Mouse (Mus musculus) right cerebral cortex, postnatal 36 days (tissue): ENCODE data around the gene Atp10a.
A peak's percentile ranks its signal among the peaks of the same experiment; 100 is the strongest.

Experiments
- DNase-seq, 2 experiments: peaks; one replicate each; pipeline ENCODE4 v3.0.0; 2022; ENCODE audit warnings: low spot score in 2 of 2, mixed read lengths in 1 of 2

The Atp10a gene

GRCm38 (mm10) chr7:58736841-58737547 is 81.0 kb downstream of the Atp10a start:
- no peak for DNase-seq

GRCm38 (mm10) chr7:58740196-58740595 is 84.2 kb downstream of the Atp10a start:
- DNase-seq, result no peak

DNA sequence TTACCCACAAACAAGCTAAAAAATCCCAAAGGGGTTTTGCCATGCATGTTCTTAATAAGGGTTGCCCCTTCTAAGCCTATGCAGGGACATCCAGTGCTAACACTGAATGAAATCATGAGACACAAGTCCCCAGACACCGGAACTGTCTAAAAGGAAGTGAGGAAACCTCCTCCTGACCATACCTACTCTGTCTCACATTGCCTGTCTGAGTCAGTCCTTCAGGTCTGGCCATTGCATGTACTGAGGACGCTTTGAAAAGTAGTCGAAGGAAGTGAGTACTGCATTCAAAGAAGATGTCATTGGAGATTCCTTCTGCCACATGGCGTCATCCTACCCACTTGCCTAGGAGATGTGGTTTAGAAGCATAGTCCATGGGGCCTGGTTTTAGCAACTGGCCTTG is 84.9 kb downstream of the Atp10a start:
- DNase-seq, result no peak

DNA sequence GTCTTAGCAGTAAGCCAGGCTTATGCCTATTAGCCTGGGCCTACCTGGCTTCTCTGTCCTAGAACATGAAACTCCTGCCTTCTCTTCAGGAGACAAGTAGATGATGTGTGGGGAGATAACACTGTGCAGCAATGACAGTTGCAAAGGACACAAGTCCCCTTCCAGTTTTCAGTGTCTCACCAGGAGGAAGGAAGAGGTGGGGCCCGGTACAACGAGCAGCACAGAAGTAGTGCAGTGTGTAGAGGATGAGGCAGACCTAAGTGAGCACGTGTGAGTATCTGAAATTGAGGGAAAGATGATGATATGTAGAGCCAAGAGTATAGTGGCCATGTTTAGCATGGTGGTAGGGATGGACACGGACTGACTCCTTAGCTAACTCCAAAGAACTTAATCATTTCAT is 86.0 kb downstream of the Atp10a start:
- no peak for DNase-seq

- DNase-seq, result no peak
Observed at GRCm38 (mm10) chr7:58742648-58743047, 86.7 kb downstream of the Atp10a start.

DNA sequence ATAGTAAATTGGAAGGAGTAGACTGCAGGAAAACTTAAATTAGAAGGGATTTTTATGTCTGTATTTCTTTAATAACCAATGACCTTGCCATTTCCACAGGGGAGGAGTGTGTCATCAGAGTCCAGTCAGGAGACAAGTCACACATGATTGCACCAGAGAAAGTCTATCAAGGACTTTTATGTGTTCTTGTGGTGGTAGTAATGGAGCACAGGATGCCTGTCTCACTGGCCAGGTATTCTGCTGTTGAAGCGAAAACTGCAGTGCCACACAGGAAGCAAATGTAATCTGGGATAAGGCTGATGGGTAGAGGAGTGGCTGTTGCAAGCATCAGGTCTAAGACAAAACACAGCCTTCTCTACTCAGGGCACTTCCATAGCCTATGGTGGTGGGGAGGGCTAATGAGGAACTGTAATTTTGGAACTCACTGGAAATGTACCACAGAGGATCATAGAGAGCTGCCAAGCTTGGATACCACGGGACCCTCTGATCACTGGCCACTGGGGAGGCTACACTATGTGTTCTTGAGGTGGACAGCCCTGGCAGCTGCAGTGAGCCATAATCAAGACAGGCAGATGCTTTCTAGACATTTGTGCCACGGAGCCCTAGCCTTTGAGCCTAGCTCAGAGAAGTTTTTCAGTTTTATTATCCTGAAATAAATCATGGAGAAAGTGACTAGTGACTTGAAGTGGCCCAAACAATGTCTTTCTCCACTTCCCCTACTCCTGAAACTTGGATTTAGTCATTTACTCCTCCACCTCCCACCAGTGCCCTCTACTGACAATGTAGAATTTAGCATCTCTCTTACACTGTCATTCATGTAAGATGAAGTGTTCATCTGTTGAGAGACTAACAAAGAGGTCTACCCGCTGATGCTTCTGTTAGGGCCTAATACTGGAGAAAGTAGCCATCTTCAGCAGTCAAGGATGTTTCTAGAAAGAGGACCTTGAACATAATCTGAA is 87.7 kb downstream of the Atp10a start:
- DNase-seq, result no peak

DNA sequence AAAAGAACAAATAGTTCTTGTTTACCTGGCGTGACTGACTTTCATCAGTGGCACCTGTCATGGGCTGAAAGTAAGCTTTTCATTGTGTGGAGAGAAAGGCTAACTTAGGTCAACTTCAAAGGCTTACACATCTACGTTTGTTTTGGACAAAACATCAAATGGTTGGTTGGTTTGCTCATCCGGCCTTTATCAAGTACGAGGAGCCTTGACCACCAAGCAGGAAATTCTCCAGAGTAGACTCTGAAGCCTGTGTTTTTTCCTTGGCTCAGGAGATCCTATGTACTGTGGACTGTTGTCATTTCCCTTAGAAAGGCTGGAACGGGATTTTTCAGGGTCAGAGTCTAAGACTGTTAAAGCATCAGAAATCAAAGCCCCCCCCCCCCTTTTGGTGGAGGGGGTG is 90.9 kb downstream of the Atp10a start:
- no peak for DNase-seq

DNA sequence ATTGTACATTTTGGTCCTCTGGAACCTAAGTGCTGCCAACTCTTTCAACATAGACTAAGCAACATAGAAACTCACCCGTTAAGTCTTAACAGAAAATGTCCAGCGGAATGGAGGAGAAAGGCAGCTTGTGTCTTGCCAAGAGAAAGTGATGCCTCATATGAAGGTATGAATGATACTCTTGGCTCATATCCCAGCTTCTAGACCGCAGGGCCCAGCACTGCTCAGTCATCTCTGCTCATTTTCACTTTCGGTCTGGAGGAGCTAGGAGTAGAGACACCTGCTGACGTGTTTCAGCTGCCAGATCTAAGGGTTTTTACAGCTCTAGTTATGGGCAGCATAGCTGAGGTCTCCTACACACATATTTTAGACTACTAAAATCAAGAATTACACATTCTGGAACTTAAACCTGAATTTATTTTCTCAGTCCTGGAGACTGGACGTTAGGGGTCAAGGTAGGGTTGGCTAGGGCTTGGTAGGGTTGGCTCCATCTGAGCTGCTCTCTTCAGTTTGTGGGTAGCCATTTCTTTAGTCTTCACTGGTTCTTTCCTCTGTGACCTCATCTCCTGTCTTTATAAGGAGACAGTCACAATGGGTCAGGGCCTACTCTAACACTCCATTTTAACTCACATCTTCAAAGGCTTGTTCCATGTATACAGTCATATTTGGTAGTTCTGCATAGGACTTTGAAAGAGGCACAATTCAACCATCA is 94.1 kb downstream of the Atp10a start:
- DNase-seq, result no peak

GRCm38 (mm10) chr7:58752041-58752440 is 96.1 kb downstream of the Atp10a start:
- no peak for DNase-seq

DNA sequence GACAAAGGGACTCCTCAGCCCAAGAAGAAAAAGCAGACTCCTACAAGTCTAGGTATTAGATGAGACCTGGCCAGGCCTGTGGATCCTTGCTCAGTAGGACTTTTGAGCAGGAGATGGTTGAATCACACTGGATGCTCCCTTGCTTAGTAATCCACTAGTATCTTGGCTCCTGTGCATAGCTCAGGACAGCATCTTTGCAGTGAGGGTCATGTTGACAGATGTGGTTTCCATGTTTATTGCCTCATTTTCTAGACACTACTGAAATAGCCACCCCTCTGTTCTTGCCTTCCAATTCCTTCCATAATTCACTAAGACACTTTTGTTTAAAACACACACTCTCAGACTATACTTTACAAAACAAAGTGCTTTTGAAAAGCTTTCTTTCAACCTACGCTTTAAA is 98.1 kb downstream of the Atp10a start:
- no peak for DNase-seq

DNA sequence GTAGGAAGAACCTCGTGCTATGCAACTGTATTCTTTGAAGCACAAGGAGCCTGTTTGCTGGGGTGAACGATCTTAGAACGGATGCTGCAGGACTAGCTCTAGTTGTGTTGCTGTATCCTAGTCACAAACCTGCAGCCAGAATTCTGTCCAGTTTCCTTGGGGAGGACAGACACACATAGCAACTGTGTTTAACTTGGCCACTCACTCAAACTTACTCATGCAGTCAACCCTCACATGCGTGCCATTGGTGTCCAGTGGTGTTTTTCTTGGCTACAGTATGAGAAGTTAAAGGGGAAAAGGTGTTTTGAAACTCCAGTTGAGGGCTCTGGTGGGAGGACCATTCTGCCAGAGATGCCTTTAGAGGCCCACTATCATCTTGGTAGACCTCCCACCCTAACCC is 98.6 kb downstream of the Atp10a start:
- DNase-seq, result no peak

GRCm38 (mm10) chr7:58755083-58755482 is 99.1 kb downstream of the Atp10a start:
- DNase-seq, result no peak

DNA sequence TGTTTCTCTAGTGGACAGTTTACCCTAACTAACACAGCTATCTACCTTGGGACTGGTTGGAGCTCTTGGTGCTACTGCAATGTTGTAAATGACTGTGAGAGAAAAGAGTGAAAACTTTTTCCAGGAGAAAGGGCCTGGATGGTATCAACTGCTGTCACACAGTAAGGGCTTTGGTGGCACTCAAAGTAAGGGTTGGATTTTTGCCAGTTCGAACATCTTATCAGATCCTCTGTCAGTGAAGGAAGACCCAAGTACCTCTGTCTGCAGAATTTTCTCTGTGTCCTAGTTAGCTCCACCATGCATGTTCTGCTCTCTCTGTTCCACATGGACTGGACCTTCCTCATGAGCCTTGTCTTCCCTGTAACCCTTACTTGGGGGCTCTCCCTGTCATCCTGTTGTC is 99.9 kb downstream of the Atp10a start:
- no peak for DNase-seq

GRCm38 (mm10) chr7:58757331-58757730 is 101.4 kb downstream of the Atp10a start:
- DNase-seq, result no peak

- no peak for DNase-seq
Observed at GRCm38 (mm10) chr7:58758396-58758795, 102.4 kb downstream of the Atp10a start.

- DNase-seq, result no peak
Observed at GRCm38 (mm10) chr7:58759265-58759664, 103.3 kb downstream of the Atp10a start.

GRCm38 (mm10) chr7:58767257-58767656 is 111.3 kb downstream of the Atp10a start:
- DNase-seq, result peak; percentile 22 to 23

DNA sequence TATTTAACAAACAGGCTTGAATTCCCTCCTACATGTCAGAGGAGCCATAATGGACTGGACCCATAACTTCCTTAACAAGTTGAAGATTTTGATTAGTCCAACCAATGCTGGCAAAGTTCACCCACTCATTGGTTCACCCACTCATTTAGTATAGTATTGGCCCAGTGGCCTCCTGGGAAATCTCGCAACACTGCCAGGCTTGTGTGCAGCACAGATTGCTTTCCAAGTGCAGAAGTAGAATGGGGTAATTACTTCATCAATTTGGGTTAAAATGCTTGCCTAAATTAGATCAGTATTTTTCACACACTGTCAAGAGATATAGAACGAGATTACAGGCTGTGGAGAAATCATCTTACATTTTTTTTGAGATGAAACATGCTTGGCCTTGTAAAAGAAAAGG is 112.3 kb downstream of the Atp10a start:
- no peak for DNase-seq

DNA sequence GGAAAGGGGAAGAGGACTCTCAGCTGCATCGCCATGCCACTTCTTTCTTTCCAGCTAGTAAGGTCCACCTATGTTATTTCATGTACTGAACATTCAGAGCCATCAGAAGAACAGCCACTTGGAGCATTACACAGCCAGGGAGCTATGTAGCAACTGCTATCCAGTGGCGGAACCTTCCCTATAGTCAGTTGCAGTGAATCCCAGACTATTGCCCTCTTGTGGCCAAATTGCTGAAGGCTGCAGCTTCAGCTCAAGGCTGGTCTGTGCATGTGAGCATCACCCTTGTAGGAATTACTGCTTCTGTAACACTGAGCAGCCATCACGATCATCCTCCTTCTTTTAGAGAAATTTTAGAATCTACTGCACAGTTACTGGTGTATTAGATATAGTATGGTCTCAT is 114.3 kb downstream of the Atp10a start:
- no peak for DNase-seq

DNA sequence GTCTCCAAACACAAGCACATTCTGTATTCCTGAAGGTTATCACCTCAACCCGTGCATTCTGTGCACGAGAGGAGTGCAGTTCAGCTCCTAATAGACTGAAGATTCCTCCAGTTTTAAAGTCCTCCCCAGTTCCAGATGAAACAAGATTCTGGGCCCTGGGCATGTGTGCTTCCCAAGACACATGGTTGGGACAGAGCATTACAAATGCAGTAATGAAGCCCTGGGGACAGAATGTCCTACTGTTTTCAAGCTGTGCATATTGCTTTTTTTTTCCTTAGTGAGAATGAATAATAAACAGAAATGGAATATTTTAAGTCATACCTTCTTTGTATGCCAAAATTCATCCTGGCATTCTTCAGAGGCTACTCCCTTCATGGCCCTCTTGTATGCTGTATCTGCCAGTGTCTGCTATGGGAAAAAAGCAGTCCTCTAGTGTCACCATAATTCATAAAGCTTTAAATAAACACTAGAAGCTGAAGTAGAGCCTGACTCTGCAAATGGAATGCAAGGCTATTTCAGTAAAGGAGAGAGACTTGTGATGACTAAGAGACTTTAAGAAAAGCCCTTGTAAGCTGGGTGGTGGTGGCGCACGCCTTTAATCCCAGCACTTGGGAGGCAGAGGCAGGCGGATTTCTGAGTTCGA is 116.2 kb downstream of the Atp10a start:
- DNase-seq, result no peak

- no peak for DNase-seq
Observed at GRCm38 (mm10) chr7:58779146-58779545, 123.2 kb downstream of the Atp10a start.

DNA sequence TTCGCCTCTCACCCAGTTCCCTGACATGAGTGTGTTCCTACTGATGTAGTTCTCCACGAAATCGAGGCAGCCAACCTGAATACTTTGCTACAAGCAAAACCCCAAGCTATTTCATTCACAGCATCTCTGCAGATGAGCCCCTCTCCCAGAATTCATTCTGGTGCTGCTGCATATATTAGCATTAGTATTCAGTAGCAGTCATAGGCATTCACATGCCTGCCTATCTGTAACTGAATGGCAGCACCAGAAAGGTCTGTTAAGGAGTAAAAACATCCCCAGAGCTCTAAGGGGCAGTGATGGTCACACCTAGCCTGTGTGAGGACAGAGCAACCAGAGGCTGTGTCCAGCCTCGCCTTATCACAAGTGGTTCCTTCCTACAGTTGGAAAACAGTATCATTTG is 131.0 kb downstream of the Atp10a start:
- DNase-seq, result no peak
